Mouse (Mus musculus) forebrain, postnatal 0 days (tissue): ENCODE measurements around the gene Pnpla2. TPM values are rescaled to one million over a fixed set of nuclear protein-coding genes. Genes with fewer than 3 reads are reported as not detected.

Experiments
- ATAC-seq: fragments of 200-750 bp; cut with Nextera tagmentation; 2 replicates; pipeline ENCODE4 v1.8.0; 2017; ENCODE audit warnings: mild to moderate bottlenecking, moderate library complexity
- DNase-seq: peaks from one replicate; pipeline ENCODE4 v3.0.0-alpha.2; 2015
- H3K27ac ChIP-seq: fragments of 300-500 bp; sonication (generic); 2 replicates; pipeline ENCODE4 v1.5.1; 2014; ENCODE audit warnings: low read depth, mild to moderate bottlenecking, antibody characterized with exemption, low read length, moderate library complexity, mixed read lengths
- H3K27me3 ChIP-seq: fragments of 300-500 bp; sonication (generic); 2 replicates; pipeline ENCODE4 v1.6.1; 2014; ENCODE audit warnings: mild to moderate bottlenecking, low read length, mixed read lengths; ENCODE audit not compliant: insufficient read depth
- H3K36me3 ChIP-seq: fragments of 300-500 bp; sonication (generic); 2 replicates; pipeline ENCODE4 v1.6.1; 2014; ENCODE audit warnings: mild to moderate bottlenecking, moderate library complexity; ENCODE audit not compliant: insufficient read depth
- H3K4me1 ChIP-seq: fragments of 300-500 bp; sonication (generic); 2 replicates; pipeline ENCODE4 v1.6.1; 2014; ENCODE audit warnings: antibody characterized with exemption; ENCODE audit not compliant: insufficient read depth
- H3K4me2 ChIP-seq: fragments of 300-500 bp; sonication (generic); 2 replicates; pipeline ENCODE4 v1.6.1; 2014; ENCODE audit warnings: low read depth, mild to moderate bottlenecking, moderate library complexity
- H3K4me3 ChIP-seq: fragments of 300-500 bp; sonication (generic); 2 replicates; pipeline ENCODE4 v1.5.1; 2014; ENCODE audit warnings: low read depth, low read length, mixed read lengths
- H3K9ac ChIP-seq: fragments of 300-500 bp; sonication (generic); 2 replicates; pipeline ENCODE4 v1.6.1; 2014; ENCODE audit warnings: mild to moderate bottlenecking
- H3K9me3 ChIP-seq: fragments of 300-500 bp; sonication (generic); 2 replicates; pipeline ENCODE4 v1.6.1; 2016; ENCODE audit warnings: low read length
- CTCF ChIP-seq: sonication (generic); IDR thresholded peaks from 2 replicates; pipeline ENCODE4 v1.5.1; 2016; ENCODE audit warnings: antibody characterized with exemption, control low read depth, low read depth
- WGBS: fragments of 180-500 bp; shearing (Covaris S2); extraction: QIAGEN DNeasy Blood & Tissue Kit; methylation state at CpG from one replicate; pipeline ENCODE4 v1.1.7; 2014; 5-methylcytosine and 5-hydroxymethylcytosine counted together
- polyA plus RNA-seq: library from polyadenylated mRNA; unstranded; fragments of >200 nt; fragmentation: Nextera tagmentation; extraction: Ambion mirVana; gene quantifications from 2 replicates; pipeline ENCODE4 v1.2.1, GENCODE M21; 2015
- total RNA-seq: library from RNA; depleted of rRNA; stranded (reverse); fragments of >200 nt; gene quantifications from 2 replicates; pipeline ENCODE4 v1.2.3, GENCODE M21; 2014

Pnpla2 gene
- total and polyA plus RNA-seq, 2 experiments from 2014 or later, result 7.7 to 22.4 TPM

DNA sequence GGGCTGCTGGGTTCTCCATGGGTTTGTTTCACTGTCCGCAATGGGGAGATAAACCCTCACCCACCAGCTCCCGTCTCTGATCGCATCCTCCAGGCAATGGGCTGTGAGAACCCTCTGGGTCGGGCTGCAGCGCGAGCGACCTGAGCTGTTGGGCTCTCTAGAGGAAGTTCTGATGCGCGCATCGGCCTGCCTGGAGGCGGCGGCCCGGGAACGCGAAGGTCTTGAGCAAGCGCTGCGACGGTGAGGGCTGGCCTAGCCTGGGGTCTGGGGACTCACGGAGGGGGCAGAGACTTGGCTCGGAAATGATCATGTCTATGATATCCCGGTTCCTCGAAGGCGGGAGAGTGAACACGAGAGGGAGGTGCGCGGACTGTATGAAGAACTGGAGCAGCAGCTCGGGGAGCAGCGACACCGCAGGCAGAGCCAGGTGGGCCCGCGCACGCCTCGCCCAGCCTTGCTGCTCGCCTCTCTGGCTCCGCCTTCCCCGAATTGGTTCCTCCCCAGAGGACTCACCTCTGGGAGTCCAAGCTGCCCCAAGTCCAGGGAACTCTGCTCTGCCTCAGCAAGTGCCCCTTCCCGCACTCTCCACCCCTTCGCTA, 9.7 kb downstream of the Pnpla2 start:
- Histone ChIP-seq H3K4me3 (peak overlapping the region; percentile 16), H3K27me3 (peaks cover 48% of the 10 kb centered on the region), H3K9ac (no peak overlapping the region), H3K36me3 (peaks cover 8% of the 10 kb centered on the region), H3K4me2 (peak overlapping the region; percentile 24), H3K4me1 (peaks cover 19% of the 10 kb centered on the region; the same call in 1 of the 2 replicates), H3K9me3 (no peaks in the 10 kb centered on the region), H3K27ac (no peak overlapping the region)
- no peak for ATAC-seq
- no peak for DNase-seq
- 8% methylated on average over 38 of the region's 38 CpGs for WGBS
- TF ChIP-seq CTCF, result no peak

DNA sequence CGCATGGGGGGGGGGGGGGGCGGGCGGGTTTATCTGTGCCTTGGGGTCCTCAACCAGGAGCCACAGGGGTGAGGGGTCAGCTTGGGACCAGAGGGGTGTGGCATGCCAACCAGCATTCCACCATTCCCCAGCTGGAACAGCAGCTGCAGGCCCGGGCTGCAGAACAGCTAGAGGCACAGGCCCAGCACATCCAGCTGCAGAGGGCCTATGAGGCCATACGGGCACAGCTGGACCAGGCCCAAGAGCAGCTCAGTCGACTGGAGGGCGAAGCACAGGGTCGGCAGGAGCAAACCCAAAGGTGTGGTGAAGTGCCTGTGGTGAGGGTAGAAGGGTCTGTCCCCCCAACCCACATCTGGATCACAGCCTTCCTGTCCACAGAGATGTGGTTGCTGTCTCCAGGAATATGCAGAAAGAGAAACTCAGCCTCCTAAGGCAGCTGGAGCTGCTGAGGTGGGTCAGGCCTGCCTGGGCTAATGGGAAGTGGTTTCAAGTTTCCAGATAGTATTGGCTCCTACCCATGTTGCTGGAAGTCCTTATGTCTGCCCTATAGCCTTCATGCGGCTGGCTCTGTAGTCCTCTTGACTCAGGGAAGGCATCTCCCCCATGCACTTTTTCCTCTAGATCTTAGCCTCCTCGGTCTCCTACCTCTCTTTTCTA, 10.5 kb downstream of the Pnpla2 start:
- no peaks in the 10 kb centered on the region for H3K9me3 ChIP-seq
- 0 out of 2 replicates have a peak overlapping the region, but pooled peaks have one; percentile 3 for H3K9ac ChIP-seq
- 47% methylated on average over 8 of the region's 10 CpGs for WGBS
- peaks cover 19% of the 10 kb centered on the region; the same call in 1 of the 2 replicates for H3K4me1 ChIP-seq
- H3K4me2 ChIP-seq, result peak overlapping the region; percentile 24; the same call in 1 of the 2 replicates
- peaks cover 48% of the 10 kb centered on the region for H3K27me3 ChIP-seq
- ATAC-seq (no peak), DNase-seq (no peak)
- no peak overlapping the region for H3K4me3 ChIP-seq
- H3K27ac ChIP-seq, result no peak overlapping the region
- H3K36me3 ChIP-seq, result peaks cover 10% of the 10 kb centered on the region
- TF ChIP-seq CTCF, result no peak

DNA sequence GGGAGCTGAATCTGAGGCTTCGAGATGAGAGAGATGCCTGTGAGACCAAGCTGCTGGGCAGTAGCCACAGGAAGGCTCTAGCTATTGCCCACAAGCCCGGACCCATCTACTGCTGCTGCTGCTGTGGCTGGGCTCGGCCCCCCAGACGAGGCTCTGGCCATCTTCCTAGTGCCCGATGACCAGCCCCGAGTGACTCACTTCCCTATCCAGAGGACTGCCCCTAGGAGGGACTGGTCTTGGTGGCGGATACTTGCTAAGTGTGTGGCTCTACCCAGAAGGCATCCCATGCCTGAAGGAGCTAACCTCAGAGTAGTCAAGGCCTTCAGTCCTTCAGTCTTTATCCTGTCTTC, 11.0 kb downstream of the Pnpla2 start:
- no peak overlapping the region for H3K4me3 ChIP-seq

DNA sequence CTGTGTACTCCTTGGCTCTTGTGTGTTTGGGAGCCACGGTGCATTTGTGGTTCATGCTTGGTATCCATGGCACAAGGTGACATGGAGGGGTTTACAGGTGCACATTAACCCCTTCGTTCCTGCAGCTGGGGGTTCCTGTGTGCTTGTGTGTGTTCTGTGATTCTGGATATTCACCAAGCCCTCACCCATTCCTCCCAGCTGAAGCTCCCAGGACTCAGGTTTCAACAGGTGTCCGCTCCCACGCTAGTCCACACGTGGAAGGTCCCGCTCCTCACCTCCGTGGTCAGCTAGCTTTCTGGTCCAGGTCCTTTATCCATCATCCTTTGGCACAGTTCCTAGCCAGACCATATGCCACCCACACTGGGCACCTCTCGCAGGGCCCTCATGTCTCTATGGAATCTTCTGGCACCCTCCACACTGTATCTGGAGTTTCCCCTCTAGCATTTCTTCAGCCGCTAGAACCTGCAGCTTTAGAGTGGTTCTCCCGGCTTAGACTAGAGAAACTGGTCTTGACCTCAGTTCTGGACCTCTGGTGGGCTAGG, 11.7 kb downstream of the Pnpla2 start:
- peaks cover 36% of the 10 kb centered on the region for H3K27me3 ChIP-seq
- peak overlapping the region; percentile 69 for H3K9ac ChIP-seq
- TF ChIP-seq CTCF, result no peak
- peak overlapping the region; percentile 62 for H3K4me3 ChIP-seq
- DNase-seq (no peak), ATAC-seq (no peak)
- H3K4me2 ChIP-seq, result peak overlapping the region; percentile 72
- no peak overlapping the region for H3K27ac ChIP-seq
- peaks cover 19% of the 10 kb centered on the region; the same call in 1 of the 2 replicates for H3K4me1 ChIP-seq
- H3K36me3 ChIP-seq, result peaks cover 19% of the 10 kb centered on the region
- 60% methylated on average over 10 of the region's 10 CpGs for WGBS
- no peaks in the 10 kb centered on the region for H3K9me3 ChIP-seq

More for the DNA sequence above, 11.0 kb downstream of the Pnpla2 start:
- WGBS, result 77% methylated on average over 7 of the region's 7 CpGs
- Histone ChIP-seq H3K36me3 (peaks cover 14% of the 10 kb centered on the region), H3K27me3 (peaks cover 43% of the 10 kb centered on the region), H3K9ac (no peak overlapping the region), H3K27ac (no peak overlapping the region), H3K4me1 (peaks cover 19% of the 10 kb centered on the region; the same call in 1 of the 2 replicates), H3K9me3 (no peaks in the 10 kb centered on the region), H3K4me2 (no peak overlapping the region)
- no peak for DNase-seq
- no peak for TF ChIP-seq CTCF
- ATAC-seq, result no peak

DNA sequence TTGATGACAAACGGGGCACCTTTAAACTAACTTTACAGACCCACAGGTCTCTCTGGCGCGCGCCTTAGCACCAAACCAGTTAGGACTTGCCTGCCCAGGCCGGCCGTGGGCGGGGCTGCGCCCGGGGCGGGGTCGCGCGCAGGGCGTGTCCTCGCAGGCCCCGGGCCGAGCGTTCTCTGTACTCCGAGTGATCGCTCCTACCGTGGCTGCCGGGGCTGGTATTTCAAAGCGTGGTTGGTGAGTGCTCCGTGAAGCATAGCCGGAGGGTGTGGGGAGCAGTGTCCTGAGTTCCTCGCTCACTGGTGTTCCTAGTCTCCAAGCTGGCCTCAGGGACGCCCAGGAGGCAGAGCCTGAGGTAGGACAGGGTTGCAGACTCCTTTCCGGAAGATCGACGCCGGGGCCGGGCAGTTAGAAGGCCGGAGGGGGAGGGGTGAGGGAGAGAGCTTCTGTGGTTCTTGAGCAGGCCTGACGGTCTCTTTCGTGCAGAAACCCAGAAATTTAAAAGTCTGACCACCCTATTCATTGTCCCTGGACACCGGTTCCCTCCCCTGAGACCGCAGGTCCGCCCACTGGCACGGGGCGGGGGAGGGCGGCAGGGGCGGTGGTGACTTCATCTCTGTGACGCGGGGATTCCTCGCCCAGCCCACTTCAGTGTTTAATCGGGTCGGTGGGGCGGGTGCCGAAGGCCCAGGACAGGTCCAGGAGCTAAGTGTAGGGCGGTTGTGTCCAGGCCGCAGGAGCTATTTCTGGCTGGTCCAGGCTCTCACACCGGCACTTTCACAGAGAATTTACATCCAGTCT, 12.4 kb downstream of the Pnpla2 start, which contains the start of gene Cd151:
TSS of gene Cd151 (plus strand) at position 163 of the 801 bp plus-strand sequence.
- DNase-seq (peak; percentile 77), ATAC-seq (peak; percentile 60)
- Histone ChIP-seq H3K27me3 (peaks cover 29% of the 10 kb centered on the region), H3K4me3 (peak within 1 kb of the TSS; percentile 62), H3K36me3 (peaks cover 23% of the 10 kb centered on the region), H3K9me3 (no peaks in the 10 kb centered on the region), H3K27ac (peak within 1 kb of the TSS; percentile 84), H3K4me2 (peak within 1 kb of the TSS; percentile 72), H3K4me1 (peaks cover 19% of the 10 kb centered on the region; the same call in 1 of the 2 replicates), H3K9ac (peak within 1 kb of the TSS; percentile 69)
- TF ChIP-seq CTCF, result no peak
- WGBS, result 6% methylated on average over 51 of the region's 52 CpGs

DNA sequence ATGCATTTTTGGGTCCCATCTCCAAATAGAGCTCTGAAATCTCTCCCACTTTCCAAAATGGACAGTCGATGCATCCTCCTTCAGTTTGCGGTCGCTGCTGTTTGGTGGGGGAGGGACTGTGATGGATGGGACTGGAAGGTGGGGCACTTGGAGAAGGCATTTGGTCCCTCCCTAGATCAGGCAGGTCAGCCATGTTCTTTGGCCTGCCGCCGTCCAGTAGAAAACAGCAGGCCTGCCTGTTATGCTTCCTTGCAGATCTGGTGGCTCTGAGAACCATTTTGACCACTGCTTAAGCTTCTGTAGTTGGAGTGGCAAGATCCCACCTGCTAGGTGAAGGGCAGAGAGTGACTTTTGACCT, 13.1 kb downstream of the Pnpla2 start:
- H3K27ac ChIP-seq, result peak overlapping the region; percentile 84
- TF ChIP-seq CTCF, result no peak
- H3K27me3 ChIP-seq, result peaks cover 25% of the 10 kb centered on the region
- H3K9me3 ChIP-seq, result no peaks in the 10 kb centered on the region
- WGBS, result 21% methylated on average over 5 of the region's 5 CpGs
- H3K36me3 ChIP-seq, result peaks cover 23% of the 10 kb centered on the region
- peak overlapping the region; percentile 72 for H3K4me2 ChIP-seq
- H3K4me1 ChIP-seq, result peaks cover 19% of the 10 kb centered on the region; the same call in 1 of the 2 replicates
- no peak for DNase-seq
- H3K4me3 ChIP-seq, result peak overlapping the region; percentile 62
- peak overlapping the region; percentile 69 for H3K9ac ChIP-seq
- ATAC-seq, result peak; percentile 14; the same call in 1 of the 2 replicates
